Mouse (Mus musculus) kidney, adult 2 months (tissue): ENCODE measurements around the gene Sertad3.

Experiments used
- CTCF ChIP-seq: fragments of 200-500 bp; conservative IDR thresholded peaks from 2 replicates; pipeline ENCODE4 v1.5.1; 2011; ENCODE audit warnings: low read depth, mild to moderate bottlenecking, control low read depth, low read length, moderate library complexity, mixed read lengths; ENCODE audit not compliant: insufficient read depth, insufficient read length
- POLR2A ChIP-seq: fragments of 200-500 bp; IDR thresholded peaks from one replicate; pipeline ENCODE4 v1.6.1; 2011; ENCODE audit warnings: low read depth, low read length, control low read depth

DNA sequence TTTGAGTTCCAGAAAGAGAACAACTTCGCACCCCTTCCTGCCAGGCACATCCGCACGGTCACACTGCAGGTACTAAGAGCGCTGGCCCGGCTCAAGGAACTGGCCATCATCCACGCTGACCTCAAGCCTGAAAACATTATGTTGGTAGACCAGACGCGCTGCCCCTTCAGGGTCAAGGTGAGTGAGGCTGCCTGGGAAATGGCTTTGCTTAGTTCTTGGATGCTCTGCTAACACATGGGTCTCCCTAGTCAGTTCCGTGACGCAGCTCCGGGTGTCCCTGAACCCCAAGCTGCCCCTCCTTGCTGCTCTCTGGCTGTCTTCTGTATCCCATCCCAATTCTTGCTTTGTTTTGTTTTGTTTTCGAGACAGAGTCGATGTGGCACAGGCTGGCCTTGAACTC, 50.2 kb downstream of the Sertad3 start:
- no peak for TF ChIP-seq POLR2A
- TF ChIP-seq CTCF: no peak
